Mouse (Mus musculus) limb, embryonic 14.5 days (tissue): ENCODE measurements around the gene C130073F10Rik. TPM values are rescaled to one million over a fixed set of nuclear protein-coding genes. Genes with fewer than 3 reads are reported as not detected.
"Not testable (repeated sequence)": the region's sequence is repeated elsewhere in the genome, so short reads cannot be mapped to it uniquely, and the experiment has no call there.

Experiments used
- ATAC-seq: fragments of 200-750 bp; cut with Nextera tagmentation; 2 replicates; pipeline ENCODE4 v1.8.0; 2017; ENCODE audit warnings: low read depth, moderate number of reproducible peaks, moderate TSS enrichment; ENCODE audit not compliant: low FRiP score
- DNase-seq: peaks from one replicate; pipeline ENCODE4 v3.0.0-alpha.2; 2015; ENCODE audit warnings: low spot score
- H3K27ac ChIP-seq: fragments of 300-500 bp; sonication (generic); replicated peaks from 2 replicates; pipeline ENCODE4 v1.5.1; 2014; ENCODE audit warnings: low read depth, mild to moderate bottlenecking, low read length, moderate library complexity, mixed read lengths
- H3K27me3 ChIP-seq: fragments of 300-500 bp; sonication (generic); 2 replicates; pipeline ENCODE4 v1.6.1; 2014; ENCODE audit warnings: low read length, mixed read lengths; ENCODE audit not compliant: control insufficient read depth, insufficient read depth
- H3K36me3 ChIP-seq: fragments of 300-500 bp; sonication (generic); 2 replicates; pipeline ENCODE4 v1.6.1; 2014; ENCODE audit warnings: mild to moderate bottlenecking, low read length, moderate library complexity, mixed read lengths; ENCODE audit not compliant: control insufficient read depth, insufficient read depth
- H3K4me1 ChIP-seq: fragments of 300-500 bp; sonication (generic); 2 replicates; pipeline ENCODE4 v1.6.1; 2014; ENCODE audit warnings: antibody characterized with exemption, low read length, mixed read lengths; ENCODE audit not compliant: control insufficient read depth, insufficient read depth
- H3K4me2 ChIP-seq: fragments of 300-500 bp; sonication (generic); replicated peaks from 2 replicates; pipeline ENCODE4 v1.6.1; 2014; ENCODE audit warnings: low read depth, mild to moderate bottlenecking, low read length, moderate library complexity; ENCODE audit not compliant: severe bottlenecking
- H3K4me3 ChIP-seq: fragments of 300-500 bp; sonication (generic); replicated peaks from 2 replicates; pipeline ENCODE4 v1.5.1; 2014; ENCODE audit warnings: low read length
- H3K9ac ChIP-seq: fragments of 300-500 bp; sonication (generic); 2 replicates; pipeline ENCODE4 v1.6.1; 2014; ENCODE audit warnings: mild to moderate bottlenecking, low read depth, low read length, moderate library complexity; ENCODE audit not compliant: severe bottlenecking
- H3K9me3 ChIP-seq: fragments of 300-500 bp; sonication (generic); 2 replicates; pipeline ENCODE4 v1.6.1; 2016; ENCODE audit warnings: low read length; ENCODE audit not compliant: control insufficient read depth
- POLR2A ChIP-seq: fragments of 200-500 bp; IDR thresholded peaks from 2 replicates; pipeline ENCODE4 v1.8.0; 2012; ENCODE audit warnings: inconsistent platforms, mild to moderate bottlenecking, moderate library complexity, borderline replicate concordance; ENCODE audit not compliant: insufficient read depth, insufficient read length; ENCODE audit errors: extremely low read depth
- WGBS: fragments of 180-500 bp; shearing (Covaris S2); extraction: QIAGEN DNeasy Blood & Tissue Kit; methylation state at CpG from one replicate; pipeline ENCODE4 v1.1.7; 2014; 5-methylcytosine and 5-hydroxymethylcytosine counted together
- polyA plus RNA-seq, 2 experiments: library from polyadenylated mRNA; depleted of rRNA in 1 of 2; stranded (reverse) in 1 of 2; unstranded in 1 of 2; fragments of >200 nt; fragmentation: Nextera tagmentation in 1 of 2; extraction: Ambion mirVana in 1 of 2; gene quantifications; 2 replicates each; pipeline versions ENCODE4 v1.2.1 to v1.2.3; 2012 to 2014

The C130073F10Rik gene
- polyA plus RNA-seq, 2 experiments, result 0.06 to 0.34 TPM

DNA sequence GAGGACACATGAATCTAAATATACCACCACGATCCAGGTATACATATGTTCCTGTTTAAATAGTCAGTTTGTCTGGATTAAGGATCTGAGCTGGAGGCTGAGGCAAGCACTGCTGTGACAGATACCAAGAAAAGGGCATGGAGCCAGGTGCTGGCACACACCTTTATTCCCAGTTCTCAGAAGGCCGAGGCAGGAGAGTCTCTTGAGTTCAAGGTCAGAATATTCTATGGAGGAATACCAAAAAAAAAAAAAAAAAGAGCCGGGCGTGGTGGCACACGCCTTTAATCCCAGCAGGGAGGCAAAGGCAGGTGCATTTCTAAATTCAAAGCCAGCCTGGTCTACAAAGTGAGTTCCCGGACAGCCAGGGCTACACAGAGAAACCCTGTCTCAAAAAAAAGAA is 31.3 kb downstream of the C130073F10Rik start:
- no peak overlapping the region for H3K9ac ChIP-seq
- WGBS, result 90% methylated on average over 6 of the region's 6 CpGs
- ATAC-seq (no peak), DNase-seq (no peak)
- no peaks in the 10 kb centered on the region for H3K4me1 ChIP-seq
- no peak overlapping the region for H3K27ac ChIP-seq
- no peak overlapping the region for H3K4me3 ChIP-seq
- no peaks in the 10 kb centered on the region for H3K27me3 ChIP-seq
- no peak overlapping the region for H3K4me2 ChIP-seq
- H3K9me3 ChIP-seq, result no peaks in the 10 kb centered on the region
- no peaks in the 10 kb centered on the region for H3K36me3 ChIP-seq
- TF ChIP-seq POLR2A, result no peak

- no peak overlapping the region for H3K27ac ChIP-seq
- no peak overlapping the region for H3K4me2 ChIP-seq
- no peaks in the 10 kb centered on the region for H3K27me3 ChIP-seq
- DNase-seq (peak; percentile 58), ATAC-seq (peak; percentile 60; the same call in 1 of the 2 replicates)
- H3K36me3 ChIP-seq, result no peaks in the 10 kb centered on the region
- TF ChIP-seq POLR2A, result no peak
- no peaks in the 10 kb centered on the region for H3K9me3 ChIP-seq
- 53% methylated on average over 6 of the region's 6 CpGs for WGBS
- H3K4me1 ChIP-seq, result no peaks in the 10 kb centered on the region
- H3K9ac ChIP-seq, result no peak overlapping the region
- no peak overlapping the region for H3K4me3 ChIP-seq
Observed at GRCm38 (mm10) chr4:101860873-101861272, 32.7 kb downstream of the C130073F10Rik start.

DNA sequence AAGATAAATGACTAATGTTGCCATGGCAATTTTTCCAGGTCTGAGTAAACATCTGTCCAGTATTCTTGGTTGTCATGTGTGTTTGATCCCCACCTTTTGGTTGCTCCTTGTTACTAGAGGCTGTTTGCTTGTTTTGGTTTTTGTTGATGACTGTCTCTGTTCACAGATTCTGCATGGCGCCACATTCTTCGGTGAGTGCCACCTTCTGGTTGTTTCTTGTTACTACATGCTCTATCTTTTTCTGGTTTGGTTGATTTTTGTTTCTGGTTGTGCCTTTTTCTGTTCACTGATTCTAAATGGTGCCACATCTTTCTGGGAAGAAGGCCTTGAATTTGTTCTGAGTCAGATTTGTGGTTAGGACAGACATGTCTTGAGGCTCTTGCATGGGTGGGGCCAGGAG is 42.7 kb downstream of the C130073F10Rik start:
- no peaks in the 10 kb centered on the region for H3K27me3 ChIP-seq
- H3K9me3 ChIP-seq, result 0 out of 2 replicates have a peak, but pooled peaks cover 8% of the 10 kb centered on the region
- no peak for DNase-seq
- ATAC-seq, result no peak
- WGBS, result 60% methylated on average over 2 of the region's 2 CpGs
- TF ChIP-seq POLR2A, result no peak
- H3K36me3 ChIP-seq, result no peaks in the 10 kb centered on the region
- no peak overlapping the region for H3K4me3 ChIP-seq
- no peak overlapping the region for H3K27ac ChIP-seq
- H3K4me1 ChIP-seq, result no peaks in the 10 kb centered on the region
- no peak overlapping the region for H3K9ac ChIP-seq
- H3K4me2 ChIP-seq, result no peak overlapping the region

DNA sequence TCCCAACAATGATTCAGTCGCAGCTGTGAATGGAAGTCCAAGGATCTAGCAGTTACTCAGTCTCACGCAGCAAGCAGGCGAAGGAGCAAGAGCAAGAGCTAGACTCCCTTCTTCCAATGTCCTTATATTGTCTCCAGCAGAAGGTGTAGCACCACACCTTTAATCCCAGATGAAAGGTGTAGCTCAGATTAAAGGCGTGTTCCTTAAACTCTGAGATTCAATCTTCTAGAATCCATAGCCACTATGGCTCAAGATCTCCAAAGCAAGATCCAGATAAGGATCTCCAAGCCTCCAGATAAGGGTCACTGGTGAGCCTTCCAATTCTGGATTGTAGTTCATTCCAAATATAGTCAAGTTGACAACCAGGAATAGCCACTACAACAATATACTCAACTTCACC is 49.7 kb downstream of the C130073F10Rik start, which contains the start of gene B020004J07Rik:
Gene B020004J07Rik (minus strand): TSS at position 101 of the 400 bp plus-strand sequence.
- H3K36me3 ChIP-seq, H3K4me3 ChIP-seq, H3K27me3 ChIP-seq, DNase-seq, H3K4me2 ChIP-seq, H3K27ac ChIP-seq, H3K9me3 ChIP-seq, H3K4me1 ChIP-seq, H3K9ac ChIP-seq, ATAC-seq: not testable (repeated sequence)
- WGBS, result 89% methylated on average over 2 of the region's 4 CpGs

Other genes with a start within 250 kb of the C130073F10Rik start
- gene Leprot, start 246.1 kb downstream of the C130073F10Rik start, polyA plus RNA-seq (2012; rRNA removed), result 98.6 and 104 TPM in 2 replicates
- gene Leprot, start 246.1 kb downstream of the C130073F10Rik start, polyA plus RNA-seq (2014; fragmentation: Nextera tagmentation; extraction: Ambion mirVana), result 102 and 111 TPM in 2 replicates
- gene Lepr, start 176.4 kb downstream of the C130073F10Rik start, polyA plus RNA-seq (2012; rRNA removed), result 10.3 and 13.0 TPM in 2 replicates
- 12.8 and 16.1 TPM in 2 replicates for gene Lepr, start 176.4 kb downstream of the C130073F10Rik start, polyA plus RNA-seq (2014; fragmentation: Nextera tagmentation; extraction: Ambion mirVana)
- 0.08 TPM in 1 of 2 replicates, not detected in the other for gene B020004J07Rik, start 49.8 kb downstream of the C130073F10Rik start, polyA plus RNA-seq (2012; rRNA removed)
- not detected in 2 replicates for gene B020004J07Rik, start 49.8 kb downstream of the C130073F10Rik start, polyA plus RNA-seq (2014; fragmentation: Nextera tagmentation; extraction: Ambion mirVana)
- gene Gm12800, start 15.3 kb upstream of the C130073F10Rik start, polyA plus RNA-seq (2012; rRNA removed), result not detected in 2 replicates
- gene Gm12800, start 15.3 kb upstream of the C130073F10Rik start, polyA plus RNA-seq (2014; fragmentation: Nextera tagmentation; extraction: Ambion mirVana), result not detected in 2 replicates
- gene Gm12794, start 46.6 kb upstream of the C130073F10Rik start, polyA plus RNA-seq (2012; rRNA removed), result not detected in 2 replicates
- not detected in 2 replicates for gene Gm12794, start 46.6 kb upstream of the C130073F10Rik start, polyA plus RNA-seq (2014; fragmentation: Nextera tagmentation; extraction: Ambion mirVana)
- not detected in 2 replicates for gene Gm12790, start 87.3 kb upstream of the C130073F10Rik start, polyA plus RNA-seq (2012; rRNA removed)
- not detected in 2 replicates for gene Gm12790, start 87.3 kb upstream of the C130073F10Rik start, polyA plus RNA-seq (2014; fragmentation: Nextera tagmentation; extraction: Ambion mirVana)
- not detected in 2 replicates for gene Gm12789, start 92.8 kb upstream of the C130073F10Rik start, polyA plus RNA-seq (2012; rRNA removed)
- not detected in 2 replicates for gene Gm12789, start 92.8 kb upstream of the C130073F10Rik start, polyA plus RNA-seq (2014; fragmentation: Nextera tagmentation; extraction: Ambion mirVana)
- gene Pde4b, start 193.8 kb upstream of the C130073F10Rik start, polyA plus RNA-seq (2012; rRNA removed), result 14.4 and 14.6 TPM in 2 replicates
- 18.3 and 21.1 TPM in 2 replicates for gene Pde4b, start 193.8 kb upstream of the C130073F10Rik start, polyA plus RNA-seq (2014; fragmentation: Nextera tagmentation; extraction: Ambion mirVana)